Mouse (Mus musculus): ENCODE data around the gene Ern1. TPM values are rescaled to one million over a fixed set of nuclear protein-coding genes. Genes with fewer than 3 reads are reported as not detected.
"Not testable (repeated sequence)": the region's sequence is repeated elsewhere in the genome, so short reads cannot be mapped to it uniquely, and the experiment has no call there.

Gene Ern1
- polyA plus RNA-seq, 1 experiment from 2014 or later, result 5.8 TPM

DNA sequence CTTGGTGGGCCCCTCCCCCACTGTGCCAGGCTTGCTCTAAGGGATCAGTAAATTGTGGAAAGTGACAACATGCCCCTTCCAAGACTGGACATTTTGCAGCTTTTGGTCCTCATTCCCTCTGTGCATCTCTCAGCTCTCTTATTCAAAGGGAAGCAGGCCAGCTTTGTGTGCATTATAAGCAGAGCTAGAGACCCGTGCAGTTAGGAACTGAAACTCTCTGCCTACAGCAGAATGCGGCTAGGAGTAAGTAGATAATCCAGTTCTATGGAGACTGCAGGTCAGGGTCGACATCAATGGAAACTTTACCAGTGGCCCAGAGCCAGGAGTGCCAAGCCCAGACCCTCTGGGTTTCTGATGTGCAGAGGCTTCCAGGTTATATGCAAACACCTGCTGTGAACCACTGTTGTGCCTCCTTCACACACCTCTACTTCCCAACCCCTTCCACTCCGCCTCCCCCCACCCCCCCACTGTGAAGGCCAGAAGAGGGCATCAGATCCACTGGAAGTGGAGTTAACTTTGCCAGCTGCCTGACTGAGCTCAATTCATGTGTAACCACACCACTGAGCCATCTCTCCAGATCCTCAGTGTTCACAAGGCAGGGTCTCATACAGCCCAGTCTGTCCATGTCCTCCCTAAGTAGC, 11.2 kb upstream of the Ern1 start:
- Histone ChIP-seq H3K9ac (ENCODE audit: low read length) (no peak overlapping the region), H3K4me3 (ENCODE audit: low read length) (no peak overlapping the region), H3K36me3 (ENCODE audit: control insufficient read depth, insufficient read depth, low read length) (no peaks in the 10 kb centered on the region), H3K27me3 (ENCODE audit: control insufficient read depth, insufficient read depth, low read depth, low read length) (no peaks in the 10 kb centered on the region), H3K4me1 (replicated peaks; ENCODE audit: control insufficient read depth, insufficient read depth, low read length) (peaks cover 3% of the 10 kb centered on the region; the same call in 1 of the 2 replicates), H3K4me2 (ENCODE audit: low read depth, low read length) (no peak overlapping the region), H3K27ac (ENCODE audit: low read length) (no peak overlapping the region), H3K9me3 (ENCODE audit: control insufficient read depth, low read length) (no peaks in the 10 kb centered on the region)
- WGBS, result 31% methylated on average over 4 of the region's 4 CpGs
- no peak for ATAC-seq (ENCODE audit: low read depth)

DNA sequence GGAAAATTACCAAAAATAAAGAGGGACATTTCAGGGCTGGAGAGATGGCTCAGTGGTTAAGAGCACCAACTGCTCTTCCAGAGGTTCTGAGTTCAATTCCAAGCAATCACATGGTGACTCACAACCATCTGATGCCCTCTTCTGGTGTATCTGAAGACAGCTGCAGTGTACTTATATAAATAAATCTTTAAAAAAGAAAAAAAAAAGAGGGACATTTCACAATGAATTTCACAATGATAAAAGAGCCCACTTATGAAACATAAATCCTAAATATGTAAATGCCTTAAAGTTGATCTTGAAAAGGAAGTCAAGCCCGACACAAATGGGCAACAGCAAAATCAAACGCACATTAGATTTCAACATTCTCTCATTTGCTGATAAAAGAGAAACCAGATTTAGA, 10.3 kb upstream of the Ern1 start:
- no peak for ATAC-seq (ENCODE audit: low read depth)
- Histone ChIP-seq H3K4me2 (ENCODE audit: low read depth, low read length) (no peak overlapping the region), H3K4me1 (replicated peaks; ENCODE audit: control insufficient read depth, insufficient read depth, low read length) (peaks cover 3% of the 10 kb centered on the region; the same call in 1 of the 2 replicates), H3K9me3 (ENCODE audit: control insufficient read depth, low read length) (no peaks in the 10 kb centered on the region), H3K36me3 (ENCODE audit: control insufficient read depth, insufficient read depth, low read length) (no peaks in the 10 kb centered on the region), H3K9ac (ENCODE audit: low read length) (no peak overlapping the region), H3K27ac (ENCODE audit: low read length) (no peak overlapping the region), H3K4me3 (ENCODE audit: low read length) (no peak overlapping the region), H3K27me3 (ENCODE audit: control insufficient read depth, insufficient read depth, low read depth, low read length) (no peaks in the 10 kb centered on the region)
- 64% methylated on average over 2 of the region's 2 CpGs for WGBS

DNA sequence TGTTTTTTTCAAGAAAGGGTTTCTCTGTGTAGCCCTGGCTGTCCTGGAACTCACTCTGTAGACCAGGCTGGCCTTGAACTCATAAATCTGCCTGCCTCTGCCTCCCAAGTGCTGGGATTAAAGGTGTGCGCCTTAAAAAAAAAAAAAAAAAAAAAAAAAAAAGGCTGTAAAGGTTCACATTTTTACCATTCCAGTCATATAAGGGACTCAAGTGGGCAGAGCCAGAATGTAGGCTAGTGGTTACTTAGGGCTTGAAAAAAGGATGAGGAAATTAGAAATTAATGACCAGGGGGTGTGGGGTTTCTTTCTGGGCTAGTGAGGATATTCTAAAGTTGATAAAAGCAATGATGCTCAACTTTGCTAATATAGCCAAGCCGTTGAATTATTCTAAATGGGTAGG, 9.4 kb upstream of the Ern1 start:
- not testable (repeated sequence) for H3K27ac ChIP-seq (ENCODE audit: low read length); H3K9ac ChIP-seq (ENCODE audit: low read length); H3K4me1 ChIP-seq (replicated peaks; ENCODE audit: control insufficient read depth, insufficient read depth, low read length); ATAC-seq (ENCODE audit: low read depth); H3K27me3 ChIP-seq (ENCODE audit: control insufficient read depth, insufficient read depth, low read depth, low read length); H3K4me2 ChIP-seq (ENCODE audit: low read depth, low read length); H3K4me3 ChIP-seq (ENCODE audit: low read length); H3K36me3 ChIP-seq (ENCODE audit: control insufficient read depth, insufficient read depth, low read length); H3K9me3 ChIP-seq (ENCODE audit: control insufficient read depth, low read length)
- 80% methylated on average over 2 of the region's 2 CpGs for WGBS

DNA sequence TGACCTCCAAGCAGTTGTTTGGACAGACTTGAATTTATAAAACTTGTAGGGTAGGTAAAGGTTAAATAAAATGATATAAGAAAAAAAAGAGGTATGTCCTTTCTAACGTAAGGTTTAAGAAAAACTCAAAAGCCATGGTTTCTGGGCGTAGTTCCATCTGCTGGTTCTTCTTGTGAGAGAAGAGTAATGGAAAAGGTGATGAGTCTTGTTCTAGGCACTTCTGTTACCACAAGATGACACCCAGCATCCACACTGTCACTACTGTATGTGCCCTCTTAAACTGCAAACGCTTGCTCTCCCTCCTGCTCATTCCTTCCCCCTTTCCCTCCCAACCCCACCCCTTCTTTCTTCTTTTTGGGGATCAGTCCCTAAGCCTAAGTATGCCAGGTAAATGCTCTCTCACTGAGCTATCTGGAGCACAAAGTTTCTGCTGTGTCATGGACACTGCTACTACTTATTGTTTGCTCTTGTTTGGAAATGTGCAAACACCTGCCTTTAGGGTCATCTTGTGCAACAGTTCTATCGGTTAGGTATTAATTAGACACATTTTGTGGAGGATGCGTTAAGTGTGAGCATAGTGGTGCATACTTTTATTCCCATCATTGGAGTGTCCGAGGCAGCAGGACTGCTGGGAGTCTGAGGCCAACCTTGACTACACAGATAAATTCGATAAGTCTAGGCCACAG, 5.5 kb upstream of the Ern1 start:
- WGBS, result 66% methylated on average over 7 of the region's 7 CpGs
- ATAC-seq (ENCODE audit: low read depth), result no peak
- Histone ChIP-seq H3K36me3 (ENCODE audit: control insufficient read depth, insufficient read depth, low read length) (no peaks in the 10 kb centered on the region), H3K4me1 (replicated peaks; ENCODE audit: control insufficient read depth, insufficient read depth, low read length) (peaks cover 4% of the 10 kb centered on the region; the same call in 1 of the 2 replicates), H3K27ac (ENCODE audit: low read length) (no peak overlapping the region), H3K27me3 (ENCODE audit: control insufficient read depth, insufficient read depth, low read depth, low read length) (no peaks in the 10 kb centered on the region), H3K9ac (ENCODE audit: low read length) (no peak overlapping the region), H3K9me3 (ENCODE audit: control insufficient read depth, low read length) (no peaks in the 10 kb centered on the region), H3K4me3 (ENCODE audit: low read length) (no peak overlapping the region), H3K4me2 (ENCODE audit: low read depth, low read length) (no peak overlapping the region)

DNA sequence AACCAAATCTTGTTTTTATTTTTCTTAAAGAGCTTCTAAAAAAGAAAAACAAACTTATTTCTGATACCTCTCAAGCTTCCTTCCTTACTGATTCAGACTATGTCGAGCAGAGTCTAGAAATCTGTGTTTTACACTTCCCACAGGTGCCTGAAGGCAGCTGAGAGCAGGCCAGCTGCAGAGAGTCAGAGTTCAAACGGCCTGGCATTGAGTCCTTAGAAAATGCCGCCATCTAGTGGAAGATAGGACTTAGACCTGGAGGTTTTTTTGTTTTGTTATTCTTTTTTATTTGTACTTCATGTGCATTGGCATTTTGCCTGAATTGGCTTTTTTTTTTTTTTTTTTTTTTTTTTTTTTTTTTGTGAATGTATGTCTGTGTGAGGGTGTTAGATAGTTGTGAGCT, 3.7 kb upstream of the Ern1 start:
- Histone ChIP-seq H3K27ac (ENCODE audit: low read length) (no peak overlapping the region), H3K27me3 (ENCODE audit: control insufficient read depth, insufficient read depth, low read depth, low read length) (no peaks in the 10 kb centered on the region), H3K4me3 (ENCODE audit: low read length) (no peak overlapping the region), H3K4me2 (ENCODE audit: low read depth, low read length) (no peak overlapping the region), H3K36me3 (ENCODE audit: control insufficient read depth, insufficient read depth, low read length) (no peaks in the 10 kb centered on the region), H3K9me3 (ENCODE audit: control insufficient read depth, low read length) (no peaks in the 10 kb centered on the region), H3K4me1 (replicated peaks; ENCODE audit: control insufficient read depth, insufficient read depth, low read length) (peaks cover 7% of the 10 kb centered on the region; the same call in 1 of the 2 replicates), H3K9ac (ENCODE audit: low read length) (no peak overlapping the region)
- no peak for ATAC-seq (ENCODE audit: low read depth)
- under 1% methylated on average over 3 of the region's 3 CpGs for WGBS

DNA sequence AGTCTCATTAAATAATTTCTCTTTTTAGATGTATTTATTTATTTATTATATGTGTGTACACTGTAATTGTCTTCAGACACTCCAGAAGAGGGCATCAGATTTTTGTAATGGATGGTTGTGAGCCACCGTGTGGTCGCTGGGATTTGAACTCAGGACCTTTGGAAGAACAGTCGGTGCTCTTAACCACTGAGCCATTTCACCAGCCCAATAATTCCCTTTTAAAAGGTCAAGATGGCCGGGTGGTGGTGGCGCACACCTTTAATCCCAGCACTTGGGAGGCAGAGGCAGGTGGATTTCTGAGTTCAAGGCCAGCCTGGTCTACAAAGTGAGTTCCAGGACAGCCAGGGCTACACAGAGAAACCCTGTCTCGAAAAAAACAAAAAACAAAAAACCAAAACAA, 2.9 kb upstream of the Ern1 start:
- H3K4me3 ChIP-seq (ENCODE audit: low read length); H3K9me3 ChIP-seq (ENCODE audit: control insufficient read depth, low read length); H3K9ac ChIP-seq (ENCODE audit: low read length); H3K27ac ChIP-seq (ENCODE audit: low read length); ATAC-seq (ENCODE audit: low read depth); H3K27me3 ChIP-seq (ENCODE audit: control insufficient read depth, insufficient read depth, low read depth, low read length); H3K36me3 ChIP-seq (ENCODE audit: control insufficient read depth, insufficient read depth, low read length); H3K4me2 ChIP-seq (ENCODE audit: low read depth, low read length): not testable (repeated sequence)
- WGBS, result 85% methylated on average over 6 of the region's 6 CpGs
- H3K4me1 ChIP-seq (replicated peaks; ENCODE audit: control insufficient read depth, insufficient read depth, low read length), result peaks cover 11% of the 10 kb centered on the region

DNA sequence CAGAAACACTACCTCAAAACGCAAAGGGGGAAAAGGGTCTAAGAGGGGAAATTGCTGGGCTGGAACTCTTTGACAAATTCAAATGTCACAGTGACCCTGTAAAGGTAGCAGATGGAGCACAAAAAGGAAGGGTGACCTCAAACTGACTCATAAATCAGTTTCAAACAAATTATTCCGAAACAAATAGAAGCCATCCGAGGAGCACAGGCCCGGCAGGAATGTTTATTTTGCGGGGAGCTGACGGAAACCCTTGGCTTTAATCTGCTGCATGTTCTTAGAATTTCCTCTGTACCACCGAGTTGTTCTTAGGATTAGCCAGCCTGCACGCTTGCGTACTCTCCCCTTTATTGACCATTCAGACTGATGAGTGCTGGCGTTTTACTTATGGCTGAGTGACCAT, 2.4 kb upstream of the Ern1 start:
- ATAC-seq (ENCODE audit: low read depth), result no peak
- H3K4me2 ChIP-seq (ENCODE audit: low read depth, low read length), result no peak overlapping the region
- no peak overlapping the region for H3K4me3 ChIP-seq (ENCODE audit: low read length)
- 31% methylated on average over 10 of the region's 10 CpGs for WGBS
- H3K4me1 ChIP-seq (replicated peaks; ENCODE audit: control insufficient read depth, insufficient read depth, low read length), result peaks cover 14% of the 10 kb centered on the region
- H3K27me3 ChIP-seq (ENCODE audit: control insufficient read depth, insufficient read depth, low read depth, low read length), result no peaks in the 10 kb centered on the region
- no peak overlapping the region for H3K27ac ChIP-seq (ENCODE audit: low read length)
- H3K9me3 ChIP-seq (ENCODE audit: control insufficient read depth, low read length), result no peaks in the 10 kb centered on the region
- H3K36me3 ChIP-seq (ENCODE audit: control insufficient read depth, insufficient read depth, low read length), result no peaks in the 10 kb centered on the region
- no peak overlapping the region for H3K9ac ChIP-seq (ENCODE audit: low read length)

DNA sequence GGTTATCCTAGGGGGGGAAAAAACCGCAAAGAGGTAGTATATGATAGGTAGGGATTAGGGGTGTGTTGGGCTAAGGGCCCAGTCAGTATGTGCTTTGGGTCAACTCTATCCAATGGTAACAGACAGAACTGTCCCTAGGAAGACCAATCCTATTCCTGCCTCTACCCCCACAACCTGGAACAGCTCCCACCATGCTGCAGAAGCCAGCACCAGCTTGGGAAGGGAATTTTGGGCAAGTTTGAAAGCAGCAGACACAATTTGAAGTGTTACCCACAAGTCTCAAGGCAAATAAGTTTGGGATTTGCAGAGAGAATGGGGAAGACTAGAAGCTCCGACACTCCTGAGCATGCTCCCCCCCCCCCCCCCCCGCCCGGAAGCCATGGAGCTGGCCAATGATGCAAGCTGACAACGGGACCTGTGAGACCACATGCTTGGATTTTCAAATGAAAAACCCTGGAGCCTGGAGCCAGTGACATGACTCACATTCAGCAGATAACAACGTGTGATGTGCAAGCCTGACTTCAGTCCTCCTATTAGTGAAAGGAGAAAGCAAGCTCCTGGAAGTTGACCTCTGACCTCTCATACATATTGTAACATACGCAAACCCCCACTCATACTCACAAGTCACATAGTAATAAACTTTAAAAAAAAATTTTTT, 1.5 kb upstream of the Ern1 start:
- Histone ChIP-seq H3K27me3 (ENCODE audit: control insufficient read depth, insufficient read depth, low read depth, low read length) (no peaks in the 10 kb centered on the region), H3K27ac (ENCODE audit: low read length) (no peak overlapping the region), H3K4me3 (ENCODE audit: low read length) (no peak overlapping the region), H3K4me1 (replicated peaks; ENCODE audit: control insufficient read depth, insufficient read depth, low read length) (peaks cover 14% of the 10 kb centered on the region), H3K9me3 (ENCODE audit: control insufficient read depth, low read length) (no peaks in the 10 kb centered on the region), H3K36me3 (ENCODE audit: control insufficient read depth, insufficient read depth, low read length) (no peaks in the 10 kb centered on the region), H3K4me2 (ENCODE audit: low read depth, low read length) (no peak overlapping the region), H3K9ac (ENCODE audit: low read length) (no peak overlapping the region)
- 45% methylated on average over 6 of the region's 7 CpGs for WGBS
- no peak for ATAC-seq (ENCODE audit: low read depth)

DNA sequence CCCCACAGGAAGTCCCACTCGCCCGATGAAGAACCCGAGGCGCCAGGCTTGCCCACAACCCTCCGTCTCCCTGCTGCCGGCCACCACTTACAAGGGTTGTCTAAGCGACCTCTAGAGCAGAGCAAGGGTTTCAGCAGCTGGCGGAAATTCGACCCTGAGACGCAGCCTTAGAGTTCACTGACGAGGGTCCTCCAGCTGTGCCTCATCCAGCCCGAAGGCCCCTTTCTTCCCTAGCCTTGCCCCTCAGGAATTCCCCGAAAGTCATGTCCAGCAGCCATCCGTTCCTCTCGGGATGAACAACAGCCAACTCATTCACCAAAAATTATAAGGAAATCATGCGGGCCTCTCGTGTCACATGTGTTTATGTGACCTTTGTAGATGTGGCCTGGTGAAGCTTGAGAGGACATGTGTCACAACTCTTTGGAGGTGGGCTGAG, 492 bp upstream of the Ern1 start:
- peak overlapping the region; percentile 87 for H3K4me3 ChIP-seq (ENCODE audit: low read length)
- WGBS, result 7% methylated on average over 17 of the region's 17 CpGs
- H3K36me3 ChIP-seq (ENCODE audit: control insufficient read depth, insufficient read depth, low read length), result no peaks in the 10 kb centered on the region
- H3K27me3 ChIP-seq (ENCODE audit: control insufficient read depth, insufficient read depth, low read depth, low read length), result no peaks in the 10 kb centered on the region
- no peaks in the 10 kb centered on the region for H3K9me3 ChIP-seq (ENCODE audit: control insufficient read depth, low read length)
- H3K4me2 ChIP-seq (ENCODE audit: low read depth, low read length), result peak overlapping the region; percentile 60
- ATAC-seq (ENCODE audit: low read depth), result peak; percentile 66
- H3K4me1 ChIP-seq (replicated peaks; ENCODE audit: control insufficient read depth, insufficient read depth, low read length), result peaks cover 14% of the 10 kb centered on the region
- H3K9ac ChIP-seq (ENCODE audit: low read length), result peak overlapping the region; percentile 46; the same call in 1 of the 2 replicates
- H3K27ac ChIP-seq (ENCODE audit: low read length), result peak overlapping the region; percentile 91

Measured in lung, embryonic 16.5 days (tissue).